10 mouse cellular contexts compared by ENCODE assay signal in the genomic region with DNA sequence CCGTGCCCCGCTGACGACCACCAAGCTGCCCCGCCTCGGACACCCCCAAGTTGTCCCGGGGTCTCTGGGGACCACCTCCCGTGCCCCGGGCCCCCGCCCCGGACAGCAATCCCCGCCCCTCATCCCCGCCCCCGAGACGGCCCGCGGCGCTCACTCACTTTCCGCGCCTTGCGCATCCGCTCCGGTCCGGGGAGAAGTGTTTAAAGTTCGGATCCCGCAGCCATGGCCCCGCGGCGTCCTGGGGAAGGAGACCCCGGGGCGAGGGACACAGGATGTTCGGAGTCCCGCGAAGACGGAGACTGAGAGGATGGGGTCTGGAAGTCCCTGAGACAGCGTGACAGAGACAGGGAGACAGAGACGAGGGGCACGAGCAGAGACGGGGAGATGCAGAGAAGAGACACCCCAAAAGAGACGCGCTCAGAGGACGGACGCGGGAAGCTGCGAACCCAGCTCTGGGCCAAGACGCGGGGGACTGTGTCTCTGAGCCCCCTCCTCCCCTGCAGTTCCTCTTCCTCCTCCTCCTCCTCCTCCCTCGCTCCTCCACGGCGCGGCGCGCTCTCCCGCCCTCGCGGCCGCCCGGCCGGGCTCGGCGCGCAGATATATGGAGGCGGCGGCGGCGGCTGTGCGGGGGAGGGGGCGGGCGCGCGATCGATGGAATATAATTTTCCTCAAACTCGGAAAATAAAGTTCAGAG. TPM values are rescaled to one million over a fixed set of nuclear protein-coding genes. Genes with fewer than 3 reads are reported as not detected.
DNase-seq lines count a peak whose midpoint lies in the region; ATAC-seq and TF ChIP-seq lines count a peak whose summit lies in the region.
"Had no signal": no experiment of that assay in that cellular context is flagged by ENCODE, and none has a peak within 500 bp of the region (broad histone marks: within the 10 kb centered on the region; RNA-seq: fewer than 3 reads in every experiment).

Gm4881 (minus strand) TSS at position 238 of the 694 bp plus-strand sequence.

- H3K36me3 ChIP-seq in heart, embryonic 16.5 days (ENCODE audit: control insufficient read depth, insufficient read depth): no peaks in the 10 kb centered on the region
- H3K36me3 ChIP-seq in ES-E14 (ENCODE audit: control insufficient read depth, insufficient read depth, low read length, poor library complexity, severe bottlenecking): no peaks in the 10 kb centered on the region
- H3K36me3 ChIP-seq in hindbrain, embryonic 12.5 days: no peaks in the 10 kb centered on the region
- H3K36me3 ChIP-seq in midbrain, embryonic 12.5 days: no peaks in the 10 kb centered on the region

- H3K4me3 ChIP-seq in heart, embryonic 16.5 days (ENCODE audit: low read length): peak within 1 kb of the TSS; percentile 50
- H3K4me3 ChIP-seq in ES-E14 (ENCODE audit: insufficient read depth in 1 of 2, low read depth in 1 of 2, low read length in 2 of 2, poor library complexity in 1 of 2, severe bottlenecking in 1 of 2): peak within 1 kb of the TSS; percentile 27 to 60
- peak within 1 kb of the TSS; percentile 35 for H3K4me3 ChIP-seq in hindbrain, embryonic 12.5 days
- H3K4me3 ChIP-seq in midbrain, embryonic 12.5 days: peak within 1 kb of the TSS; percentile 40

- no peak for DNase-seq in heart, adult 11 months
- DNase-seq in ES-E14 (ENCODE audit: low read depth, low spot score): no peak
- DNase-seq in urinary bladder, postnatal 25 days (ENCODE audit: low spot score): no peak
- DNase-seq in frontal cortex, postnatal 14 days (ENCODE audit: low spot score in 2 of 2): no peak
- DNase-seq in right cerebral cortex, adult 18-20 months: no peak

- H3K27ac ChIP-seq in heart, embryonic 16.5 days (ENCODE audit: low read length): no peak within 1 kb of the TSS
- no peak within 1 kb of the TSS for H3K27ac ChIP-seq in ES-E14 (ENCODE audit: insufficient read depth, low read depth, low read length, poor library complexity, severe bottlenecking)
- H3K27ac ChIP-seq in hindbrain, embryonic 12.5 days: peak within 1 kb of the TSS; percentile 35
- no peak within 1 kb of the TSS for H3K27ac ChIP-seq in midbrain, embryonic 12.5 days (replicated peaks)

- in situ Hi-C loops in ES-E14 (cut with MboI; ENCODE audit: low sequenced_read_pairs in 2 of 2, unreplicated experiment in 2 of 2): no loop called here

- peaks cover 91% of the 10 kb centered on the region for H3K27me3 ChIP-seq in heart, embryonic 16.5 days (ENCODE audit: control insufficient read depth, insufficient read depth, low read length)
- H3K27me3 ChIP-seq in hindbrain, embryonic 12.5 days: peaks cover 100% of the 10 kb centered on the region
- peaks cover 100% of the 10 kb centered on the region for H3K27me3 ChIP-seq in midbrain, embryonic 12.5 days

- ATAC-seq in heart, embryonic 16.5 days (replicated peaks; ENCODE audit: extremely low read depth, insufficient read depth, low FRiP score): no peak
- no peak for ATAC-seq in hindbrain, embryonic 12.5 days (ENCODE audit: low FRiP score)
- ATAC-seq in midbrain, embryonic 12.5 days (ENCODE audit: low FRiP score, low read depth): no peak

- WGBS in heart, embryonic 16.5 days: under 1% methylated on average over 70 of the region's 72 CpGs
- under 1% methylated on average over 71 of the region's 72 CpGs for WGBS in hindbrain, embryonic 12.5 days
- WGBS in midbrain, embryonic 12.5 days: under 1% methylated on average over 53 of the region's 72 CpGs

- peaks cover 6% of the 10 kb centered on the region for H3K4me1 ChIP-seq in heart, embryonic 16.5 days (ENCODE audit: control insufficient read depth, insufficient read depth, low read length)
- peaks cover 0 to 28% of the 10 kb centered on the region in 2 experiments; a peak in 1 of 4 replicates for H3K4me1 ChIP-seq in ES-E14 (ENCODE audit: control insufficient read depth in 2 of 2, insufficient read depth in 2 of 2, low read length in 2 of 2, poor library complexity in 1 of 2)
- H3K4me1 ChIP-seq in hindbrain, embryonic 12.5 days: peaks cover 24% of the 10 kb centered on the region
- peaks cover 15% of the 10 kb centered on the region for H3K4me1 ChIP-seq in midbrain, embryonic 12.5 days

- peak within 1 kb of the TSS; percentile 2 for H3K9ac ChIP-seq in heart, embryonic 16.5 days (ENCODE audit: low read length)
- H3K9ac ChIP-seq in ES-E14 (ENCODE audit: insufficient read depth, low read depth, low read length, poor library complexity, severe bottlenecking): no peak within 1 kb of the TSS
- H3K9ac ChIP-seq in hindbrain, embryonic 12.5 days: peak within 1 kb of the TSS; percentile 50
- peak within 1 kb of the TSS; percentile 35 for H3K9ac ChIP-seq in midbrain, embryonic 12.5 days (replicated peaks)

- peak within 1 kb of the TSS; percentile 59 for H3K4me2 ChIP-seq in heart, embryonic 16.5 days (ENCODE audit: low read depth, low read length)
- H3K4me2 ChIP-seq in hindbrain, embryonic 12.5 days (replicated peaks): peak within 1 kb of the TSS; percentile 55
- peak within 1 kb of the TSS; percentile 53 for H3K4me2 ChIP-seq in midbrain, embryonic 12.5 days (replicated peaks)

- 0 out of 2 replicates have a peak, but pooled peaks cover 2% of the 10 kb centered on the region for H3K9me3 ChIP-seq in heart, embryonic 16.5 days (replicated peaks; ENCODE audit: control insufficient read depth, low read length)
- no peaks in the 10 kb centered on the region for H3K9me3 ChIP-seq in ES-E14 (ENCODE audit: control insufficient read depth, insufficient read depth, low read depth, low read length)
- no peaks in the 10 kb centered on the region for H3K9me3 ChIP-seq in hindbrain, embryonic 12.5 days (replicated peaks)
- no peaks in the 10 kb centered on the region for H3K9me3 ChIP-seq in midbrain, embryonic 12.5 days

TF ChIP-seq in ES-E14, 5 proteins besides CTCF, POLR2A, EP300 and RAD21:
- no peak for TF ChIP-seq ZNF384 (IDR thresholded peaks at IDR 0.05; ENCODE audit: low read depth, low read length)
- TF ChIP-seq CHD2 (IDR thresholded peaks at IDR 0.05; ENCODE audit: low read depth, low read length): no peak
- no peak for TF ChIP-seq MAFK (IDR thresholded peaks at IDR 0.05; ENCODE audit: insufficient read depth, low read depth, low read length)
- TF ChIP-seq ZC3H11A (IDR thresholded peaks at IDR 0.05; ENCODE audit: borderline replicate concordance, low read depth, low read length): no peak
- no peak for TF ChIP-seq HCFC1 (IDR thresholded peaks at IDR 0.05; ENCODE audit: borderline replicate concordance, insufficient read depth, low read length)

RNA-seq across cellular contexts. Expression of gene Gm4881, which starts in this region (rescaled TPM):
- polyA plus RNA-seq in heart, embryonic 16.5 days (2015; fragmentation: Nextera tagmentation; extraction: Ambion mirVana): not detected in 2 replicates
- not detected in 2 replicates for total RNA-seq in ES-E14 (2012; rRNA removed)
- polyA plus RNA-seq in hindbrain, embryonic 12.5 days (2016; fragmentation: Nextera tagmentation; extraction: Ambion mirVana): 9.4 and 13.8 TPM in 2 replicates
- polyA plus RNA-seq in midbrain, embryonic 12.5 days (2016; fragmentation: Nextera tagmentation; extraction: Ambion mirVana): 3.6 and 5.9 TPM in 2 replicates
- total RNA-seq: left cerebral cortex, adult 8-10 months; MEL had no signal
